Mouse (Mus musculus): ENCODE results near the gene Gm43517. TPM values are rescaled to one million over a fixed set of nuclear protein-coding genes. Genes with fewer than 3 reads are reported as not detected.

The Gm43517 gene
- not detected in 2 replicates for polyA plus RNA-seq (2015; fragmentation: Nextera tagmentation; extraction: Ambion mirVana)

DNA sequence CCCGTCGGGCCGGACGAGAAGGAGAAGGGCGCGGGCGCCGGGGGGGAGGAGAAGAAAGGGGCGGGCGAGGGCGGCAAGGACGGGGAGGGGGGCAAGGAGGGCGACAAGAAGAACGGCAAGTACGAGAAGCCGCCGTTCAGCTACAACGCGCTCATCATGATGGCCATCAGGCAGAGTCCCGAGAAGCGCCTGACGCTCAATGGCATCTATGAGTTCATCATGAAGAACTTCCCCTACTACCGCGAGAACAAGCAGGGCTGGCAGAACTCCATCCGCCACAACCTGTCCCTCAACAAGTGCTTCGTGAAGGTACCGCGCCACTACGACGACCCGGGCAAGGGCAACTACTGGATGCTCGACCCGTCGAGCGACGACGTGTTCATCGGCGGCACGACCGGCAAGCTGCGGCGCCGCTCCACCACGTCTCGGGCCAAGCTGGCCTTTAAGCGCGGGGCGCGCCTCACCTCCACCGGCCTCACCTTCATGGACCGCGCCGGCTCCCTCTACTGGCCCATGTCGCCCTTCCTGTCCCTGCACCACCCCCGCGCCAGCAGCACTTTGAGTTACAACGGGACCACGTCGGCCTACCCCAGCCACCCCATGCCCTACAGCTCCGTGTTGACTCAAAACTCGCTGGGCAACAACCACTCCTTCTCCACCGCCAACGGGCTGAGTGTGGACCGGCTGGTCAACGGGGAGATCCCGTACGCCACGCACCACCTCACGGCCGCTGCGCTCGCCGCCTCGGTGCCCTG is at the start of gene Gm43517:
TSS of gene Gm43517 (plus strand) at position 299 of the 755 bp plus-strand sequence.

DNA sequence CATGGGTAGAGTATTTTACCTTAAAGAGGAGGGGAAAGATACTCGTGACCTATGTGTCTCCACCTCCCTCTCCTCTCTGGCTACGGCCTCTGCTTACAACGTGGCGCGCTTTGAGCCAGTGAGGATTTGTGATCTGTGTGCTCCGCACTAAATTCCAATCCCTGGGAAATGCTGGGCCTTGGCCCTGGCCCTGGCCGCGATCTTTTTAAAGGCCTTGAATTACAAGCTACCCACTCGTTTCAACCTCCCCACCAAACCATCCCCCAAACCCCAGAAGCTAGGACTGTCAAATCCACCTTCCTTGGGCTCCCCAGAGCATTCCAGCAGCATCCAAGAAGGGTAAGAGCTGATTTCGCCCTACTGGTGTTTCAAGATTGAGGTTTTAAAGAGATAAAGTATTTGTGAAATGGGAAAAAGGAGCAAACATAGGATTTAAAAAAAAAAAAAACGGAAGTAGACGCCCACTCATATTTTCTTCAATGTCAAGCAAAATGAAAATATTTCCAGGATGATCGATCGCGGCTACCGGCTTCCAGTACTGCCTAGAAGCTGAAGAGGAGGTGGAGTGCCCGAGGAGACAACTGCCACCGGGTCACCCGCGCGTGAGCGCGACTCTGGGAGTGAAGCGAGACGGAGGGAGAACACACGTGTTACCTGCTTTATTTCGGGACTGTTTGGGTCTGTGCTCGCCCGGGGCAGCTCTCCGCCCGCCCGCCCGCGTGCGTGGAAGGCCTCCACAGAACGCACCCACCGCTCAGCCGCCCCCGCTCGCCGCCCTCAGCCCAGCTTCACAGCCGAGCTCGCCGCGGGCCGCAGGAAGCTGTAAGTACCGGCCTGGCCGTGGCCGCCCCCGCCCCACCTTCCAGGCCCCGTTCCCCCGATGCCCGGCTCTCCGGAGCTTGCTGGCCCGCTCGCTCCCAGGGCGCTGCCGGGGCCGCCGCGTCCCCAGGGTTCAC is 2.1 kb upstream of the Gm43517 start, which contains the start of gene Foxg1:
TSS of gene Foxg1 (plus strand) at position 96 of the 956 bp plus-strand sequence.

Other genes starting within 250 kb of the Gm43517 start
- gene Foxg1, start 2.5 kb upstream of the Gm43517 start, polyA plus RNA-seq (2015; fragmentation: Nextera tagmentation; extraction: Ambion mirVana) = not detected in 2 replicates

Measured in skeletal muscle tissue, postnatal 0 days (tissue).